Mouse (Mus musculus): Measurements from ENCODE around the gene Olfr1555-ps1. TPM values are rescaled to one million over a fixed set of nuclear protein-coding genes. Genes with fewer than 3 reads are reported as not detected.

Olfr1555-ps1 gene
- polyA plus RNA-seq, 1 experiment from 2014 or later = not detected

DNA sequence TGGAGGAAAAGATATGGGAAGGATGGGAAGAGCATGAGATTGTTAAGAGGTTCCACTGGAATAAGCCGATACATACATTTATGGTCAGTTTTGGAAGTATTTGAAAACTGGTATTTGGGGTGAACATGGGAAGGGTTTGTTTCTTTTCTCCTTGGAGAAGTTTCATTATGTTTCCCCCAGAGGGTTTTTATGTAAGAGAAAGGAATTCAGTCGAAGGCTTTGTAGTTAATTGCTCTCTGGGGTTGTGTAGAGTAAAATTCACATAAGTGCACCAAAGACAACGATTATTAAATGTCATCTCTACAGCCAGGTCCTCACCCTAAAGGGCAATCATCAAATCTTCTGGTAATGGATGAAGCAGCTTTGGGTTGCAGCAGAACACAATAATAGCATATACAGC lies 46.8 kb downstream of the Olfr1555-ps1 start, which contains the start of gene Olfr76:
Olfr76 (minus strand) TSS at position 101 of the 400 bp plus-strand sequence.
- 61% methylated on average over 3 of the region's 3 CpGs for WGBS (ENCODE audit: insufficient replicate concordance)
- ATAC-seq (no peak), DNase-seq (no peak)
- no peaks in the 10 kb centered on the region for H3K27me3 ChIP-seq (ENCODE audit: insufficient read depth, low read length)
- H3K4me3 ChIP-seq (ENCODE audit: low read depth, low read length) = no peak within 1 kb of the TSS
- no peak within 1 kb of the TSS for H3K4me2 ChIP-seq (ENCODE audit: low read depth, low read length)
- H3K9ac ChIP-seq (replicated peaks) = no peak within 1 kb of the TSS
- no peaks in the 10 kb centered on the region for H3K9me3 ChIP-seq (ENCODE audit: low read length)
- no peak for TF ChIP-seq CTCF (IDR thresholded peaks at IDR 0.05; ENCODE audit: low read depth)
- no peak for TF ChIP-seq EP300 (IDR thresholded peaks at IDR 0.05; ENCODE audit: low read depth)
- no peak within 1 kb of the TSS for H3K27ac ChIP-seq (ENCODE audit: low read depth)
- H3K36me3 ChIP-seq (replicated peaks; ENCODE audit: insufficient read depth, low read length) = no peaks in the 10 kb centered on the region
- no peaks in the 10 kb centered on the region for H3K4me1 ChIP-seq (ENCODE audit: insufficient read depth)

DNA sequence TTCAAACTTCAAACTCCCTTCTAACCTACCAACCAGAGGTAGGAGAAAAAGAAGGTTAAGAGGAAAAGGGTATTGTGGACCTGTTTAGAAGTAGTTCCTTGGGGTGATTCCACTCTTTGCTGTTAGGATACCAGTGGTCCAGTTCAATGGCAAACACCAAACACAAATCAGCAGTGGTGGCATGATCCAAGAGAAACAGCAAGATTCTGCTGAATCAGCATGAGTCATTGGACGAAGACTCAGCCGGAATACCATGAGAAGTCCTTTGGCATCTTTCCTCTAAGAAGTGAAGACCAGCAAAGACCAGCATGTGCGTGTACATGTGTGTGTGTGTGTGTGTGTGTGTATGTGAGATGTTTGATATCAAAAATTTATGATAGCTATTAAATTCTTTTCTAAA lies 53.4 kb downstream of the Olfr1555-ps1 start:
- no peaks in the 10 kb centered on the region for H3K9me3 ChIP-seq (ENCODE audit: low read length)
- H3K36me3 ChIP-seq (replicated peaks; ENCODE audit: insufficient read depth, low read length) = no peaks in the 10 kb centered on the region
- no peak for DNase-seq
- no peak overlapping the region for H3K27ac ChIP-seq (ENCODE audit: low read depth)
- H3K27me3 ChIP-seq (ENCODE audit: insufficient read depth, low read length) = no peaks in the 10 kb centered on the region
- 73% methylated on average over 3 of the region's 3 CpGs for WGBS (ENCODE audit: insufficient replicate concordance)
- H3K4me2 ChIP-seq (ENCODE audit: low read depth, low read length) = no peak overlapping the region
- no peak overlapping the region for H3K4me3 ChIP-seq (ENCODE audit: low read depth, low read length)
- no peak for ATAC-seq
- H3K9ac ChIP-seq (replicated peaks) = no peak overlapping the region
- no peaks in the 10 kb centered on the region for H3K4me1 ChIP-seq (ENCODE audit: insufficient read depth)
- no peak for TF ChIP-seq EP300 (IDR thresholded peaks at IDR 0.05; ENCODE audit: low read depth)
- TF ChIP-seq CTCF (IDR thresholded peaks at IDR 0.05; ENCODE audit: low read depth) = no peak

DNA sequence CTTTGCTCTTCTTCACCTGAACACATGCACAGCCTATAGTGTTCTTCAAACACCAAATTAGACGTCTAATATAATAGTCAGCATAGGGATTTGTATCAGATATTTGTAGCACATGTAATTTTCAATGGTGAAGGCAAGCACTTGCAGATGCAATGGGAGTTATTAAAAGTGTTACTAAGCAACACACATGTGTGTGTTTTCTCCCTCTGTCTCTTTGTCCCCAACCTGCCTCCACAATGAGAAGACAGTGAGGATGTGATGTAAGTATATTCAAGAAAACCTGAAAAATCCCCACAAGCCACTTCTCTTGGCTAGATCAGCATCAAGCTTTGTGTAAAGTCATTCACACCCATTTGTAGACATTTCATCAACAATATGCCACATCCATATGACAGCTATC lies 54.1 kb downstream of the Olfr1555-ps1 start, which contains the start of gene Olfr1428:
Olfr1428 (minus strand) TSS at position 101 of the 400 bp plus-strand sequence.
- Histone ChIP-seq H3K9ac (replicated peaks) (no peak within 1 kb of the TSS), H3K9me3 (ENCODE audit: low read length) (no peaks in the 10 kb centered on the region), H3K27ac (ENCODE audit: low read depth) (no peak within 1 kb of the TSS), H3K4me1 (ENCODE audit: insufficient read depth) (no peaks in the 10 kb centered on the region), H3K27me3 (ENCODE audit: insufficient read depth, low read length) (no peaks in the 10 kb centered on the region), H3K36me3 (replicated peaks; ENCODE audit: insufficient read depth, low read length) (no peaks in the 10 kb centered on the region), H3K4me2 (ENCODE audit: low read depth, low read length) (no peak within 1 kb of the TSS), H3K4me3 (ENCODE audit: low read depth, low read length) (no peak within 1 kb of the TSS)
- TF ChIP-seq EP300 (IDR thresholded peaks at IDR 0.05; ENCODE audit: low read depth) (no peak), CTCF (IDR thresholded peaks at IDR 0.05; ENCODE audit: low read depth) (no peak)
- 62% methylated on average over 1 of the region's 1 CpGs for WGBS (ENCODE audit: insufficient replicate concordance)
- ATAC-seq (no peak), DNase-seq (no peak)

Other genes with a start within 250 kb of the Olfr1555-ps1 start
- 2.6 and 2.7 TPM in 2 replicates for gene Osbp, start 204.2 kb downstream of the Olfr1555-ps1 start, polyA plus RNA-seq (2015; fragmentation: Nextera tagmentation; extraction: Ambion mirVana)
- gene Olfr1423, start 128.8 kb downstream of the Olfr1555-ps1 start, polyA plus RNA-seq (2015; fragmentation: Nextera tagmentation; extraction: Ambion mirVana) = not detected in 2 replicates
- not detected in 2 replicates for gene Olfr1424, start 107.4 kb downstream of the Olfr1555-ps1 start, polyA plus RNA-seq (2015; fragmentation: Nextera tagmentation; extraction: Ambion mirVana)
- not detected in 2 replicates for gene Olfr1425, start 92.4 kb downstream of the Olfr1555-ps1 start, polyA plus RNA-seq (2015; fragmentation: Nextera tagmentation; extraction: Ambion mirVana)
- gene Olfr1426, start 78.1 kb downstream of the Olfr1555-ps1 start, polyA plus RNA-seq (2015; fragmentation: Nextera tagmentation; extraction: Ambion mirVana) = not detected in 2 replicates
- gene Olfr1427, start 66.8 kb downstream of the Olfr1555-ps1 start, polyA plus RNA-seq (2015; fragmentation: Nextera tagmentation; extraction: Ambion mirVana) = not detected in 2 replicates
- gene Olfr1428, start 54.2 kb downstream of the Olfr1555-ps1 start, polyA plus RNA-seq (2015; fragmentation: Nextera tagmentation; extraction: Ambion mirVana) = not detected in 2 replicates
- 0.04 TPM in 1 of 2 replicates, not detected in the other for gene Olfr76, start 46.9 kb downstream of the Olfr1555-ps1 start, polyA plus RNA-seq (2015; fragmentation: Nextera tagmentation; extraction: Ambion mirVana)
- gene Olfr1431, start 30.5 kb upstream of the Olfr1555-ps1 start, polyA plus RNA-seq (2015; fragmentation: Nextera tagmentation; extraction: Ambion mirVana) = not detected in 2 replicates
- gene Olfr1432, start 62.5 kb upstream of the Olfr1555-ps1 start, polyA plus RNA-seq (2015; fragmentation: Nextera tagmentation; extraction: Ambion mirVana) = not detected in 2 replicates
- not detected in 2 replicates for gene Olfr262, start 71.5 kb upstream of the Olfr1555-ps1 start, polyA plus RNA-seq (2015; fragmentation: Nextera tagmentation; extraction: Ambion mirVana)
- not detected in 2 replicates for gene Olfr235, start 90.9 kb upstream of the Olfr1555-ps1 start, polyA plus RNA-seq (2015; fragmentation: Nextera tagmentation; extraction: Ambion mirVana)
- not detected in 2 replicates for gene Olfr1434, start 109.7 kb upstream of the Olfr1555-ps1 start, polyA plus RNA-seq (2015; fragmentation: Nextera tagmentation; extraction: Ambion mirVana)
- gene Olfr1436, start 129.0 kb upstream of the Olfr1555-ps1 start, polyA plus RNA-seq (2015; fragmentation: Nextera tagmentation; extraction: Ambion mirVana) = not detected in 2 replicates
- not detected in 2 replicates for gene Olfr1437, start 155.0 kb upstream of the Olfr1555-ps1 start, polyA plus RNA-seq (2015; fragmentation: Nextera tagmentation; extraction: Ambion mirVana)
- gene Olfr1438-ps1, start 165.8 kb upstream of the Olfr1555-ps1 start, polyA plus RNA-seq (2015; fragmentation: Nextera tagmentation; extraction: Ambion mirVana) = not detected in 2 replicates
- not detected in 2 replicates for gene Olfr1440, start 217.2 kb upstream of the Olfr1555-ps1 start, polyA plus RNA-seq (2015; fragmentation: Nextera tagmentation; extraction: Ambion mirVana)
- gene Olfr1441, start 247.3 kb upstream of the Olfr1555-ps1 start, polyA plus RNA-seq (2015; fragmentation: Nextera tagmentation; extraction: Ambion mirVana) = not detected in 2 replicates